Mouse (Mus musculus): ENCODE data around the gene Fam57a.
"Not testable (repeated sequence)": the region's sequence is repeated elsewhere in the genome, so short reads cannot be mapped to it uniquely, and the experiment has no call there.

Fam57a gene

GRCm38 (mm10) chr11:76180146-76180540 lies 672 bp downstream of the Fam57a start:
- DNase-seq (ENCODE audit: low spot score in 2 of 2), result no peak

GRCm38 (mm10) chr11:76183745-76184144 lies 4.3 kb downstream of the Fam57a start:
- no peak for DNase-seq (ENCODE audit: low spot score in 2 of 2)

- DNase-seq (ENCODE audit: low spot score in 2 of 2), result no peak
Observed at GRCm38 (mm10) chr11:76186908-76187307, 7.4 kb downstream of the Fam57a start.

- no peak for DNase-seq (ENCODE audit: low spot score in 2 of 2)
Observed at GRCm38 (mm10) chr11:76196275-76196976, 17.0 kb downstream of the Fam57a start.

DNA sequence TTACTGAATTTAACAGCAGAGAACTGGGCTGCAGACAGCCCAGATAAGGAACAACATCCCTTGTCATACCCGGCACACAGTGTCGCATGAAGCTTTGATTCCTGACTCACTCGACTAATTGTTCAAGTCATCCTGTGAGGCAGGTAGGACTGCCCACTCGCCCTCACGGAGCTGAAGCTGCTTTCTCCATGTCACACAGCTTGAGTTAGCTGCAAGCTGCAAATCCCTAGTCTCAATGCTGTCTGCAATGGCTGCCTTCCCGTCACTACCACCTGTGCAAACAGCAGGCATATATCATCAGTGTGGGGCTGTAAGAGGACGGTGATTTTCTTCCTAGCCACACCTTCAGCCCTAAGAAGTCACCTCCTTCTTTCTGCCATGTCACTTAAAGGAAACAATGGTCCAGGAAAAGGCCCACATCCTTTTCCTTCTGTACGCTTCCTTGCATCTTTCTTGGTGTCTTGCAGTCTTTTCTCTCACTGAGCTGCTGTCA lies 17.6 kb downstream of the Fam57a start:
- DNase-seq (ENCODE audit: low spot score in 2 of 2), result no peak

GRCm38 (mm10) chr11:76201761-76202674 lies 22.5 kb downstream of the Fam57a start:
- peak in 1 of 2 experiments; percentile 14 for DNase-seq (ENCODE audit: low spot score in 2 of 2)

DNA sequence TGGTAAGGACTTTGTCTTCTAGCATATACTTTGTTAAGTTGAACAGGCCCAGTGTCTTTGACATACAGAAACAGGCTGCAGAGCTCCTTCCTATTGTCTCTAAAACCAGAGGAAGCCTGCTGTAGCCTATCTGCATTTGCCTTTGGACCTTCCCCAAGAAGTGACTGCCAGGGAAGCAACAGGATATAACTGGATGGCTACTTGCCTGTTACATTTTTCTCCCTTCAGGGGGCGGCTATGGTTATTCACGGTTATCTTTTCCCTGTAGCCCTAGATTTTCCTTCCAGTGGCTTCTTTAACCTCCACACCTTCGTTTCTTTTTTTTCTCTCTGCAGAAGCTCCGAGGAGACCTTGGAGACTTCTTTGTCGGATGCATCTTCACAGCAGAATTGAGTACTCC lies 27.3 kb downstream of the Fam57a start:
- no peak for DNase-seq (ENCODE audit: low spot score in 2 of 2)

DNA sequence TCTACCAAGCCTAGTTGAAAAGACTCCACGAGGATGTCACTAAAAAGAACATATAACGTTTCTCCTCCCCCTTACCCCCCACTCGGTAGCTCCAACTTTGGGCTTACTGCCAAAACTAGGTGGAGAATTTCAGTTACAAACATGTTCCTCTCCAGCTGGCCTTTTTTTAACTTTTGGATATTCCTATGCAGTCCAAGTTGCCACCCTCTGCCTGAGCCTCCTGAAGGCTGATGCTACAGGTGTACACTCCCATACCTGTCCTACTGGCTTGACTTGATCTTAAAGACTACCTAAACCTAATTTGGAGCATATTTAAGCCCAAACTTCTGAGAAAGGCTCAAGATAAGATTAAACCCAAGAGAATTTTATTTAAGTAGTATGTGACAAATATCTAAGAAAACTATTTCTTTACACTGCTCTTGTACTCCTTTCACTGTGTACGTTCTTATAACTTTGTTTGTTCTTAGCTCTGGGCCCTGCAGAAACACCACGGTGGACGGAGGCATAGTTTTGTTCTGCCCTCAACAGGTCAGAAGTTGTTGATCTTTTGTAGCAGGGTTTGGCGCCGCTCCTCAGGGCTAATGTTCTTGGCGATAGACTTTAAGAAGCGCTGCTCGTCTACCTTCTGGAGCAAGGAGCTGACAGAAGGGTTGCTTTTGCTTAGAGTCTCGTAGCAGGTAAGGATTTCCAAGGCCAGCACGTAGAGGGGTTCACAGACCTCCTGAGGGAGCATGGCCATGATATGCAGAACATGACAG lies 30.9 kb downstream of the Fam57a start:
- DNase-seq (ENCODE audit: low spot score in 2 of 2), result no peak

DNA sequence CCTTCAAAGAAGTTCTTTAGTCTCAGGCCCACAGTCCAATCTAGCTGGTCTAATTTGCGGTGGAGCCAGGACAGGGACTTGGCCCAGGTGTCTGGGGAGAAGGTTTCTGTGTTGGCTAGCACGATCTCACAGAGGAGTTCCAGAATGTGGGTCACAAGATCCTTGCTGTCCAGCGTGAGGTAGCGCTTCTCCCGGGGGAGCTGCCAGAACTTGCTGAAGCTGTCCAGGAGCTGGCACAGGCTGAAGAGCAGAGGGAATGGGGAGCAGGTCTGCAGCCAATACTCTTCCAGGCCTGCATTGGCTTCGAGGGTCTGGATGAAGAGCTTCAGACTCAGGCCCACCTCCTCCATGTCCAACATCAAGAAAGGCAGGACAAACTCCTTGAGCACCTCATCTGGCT lies 32.1 kb downstream of the Fam57a start:
- DNase-seq (ENCODE audit: low spot score in 2 of 2), result not testable (repeated sequence)

DNA sequence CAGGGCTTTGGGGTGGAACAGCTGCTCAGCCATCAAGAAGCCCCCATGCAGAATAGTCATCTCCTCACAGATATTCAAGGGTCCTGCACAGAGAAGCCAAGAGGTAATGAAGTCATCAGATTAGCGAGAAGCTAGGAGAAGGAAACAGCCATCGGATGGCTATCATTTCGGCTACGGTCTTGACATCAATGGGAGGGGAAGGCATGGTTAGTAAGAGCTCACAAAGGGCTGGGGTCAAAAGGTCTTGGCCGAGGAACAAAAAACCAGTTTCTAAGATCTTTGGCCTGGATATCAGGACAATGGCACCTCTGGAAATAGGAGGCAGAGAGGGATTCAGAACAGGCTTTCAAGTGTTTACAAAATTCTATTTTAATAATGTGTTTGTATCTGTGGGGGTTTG lies 34.4 kb downstream of the Fam57a start:
- DNase-seq (ENCODE audit: low spot score in 2 of 2), result no peak

GRCm38 (mm10) chr11:76215011-76215410 lies 35.5 kb downstream of the Fam57a start:
- no peak for DNase-seq (ENCODE audit: low spot score in 2 of 2)

GRCm38 (mm10) chr11:76216049-76216540 lies 36.6 kb downstream of the Fam57a start:
- DNase-seq (ENCODE audit: low spot score in 2 of 2), result no peak

- DNase-seq (ENCODE audit: low spot score in 2 of 2), result no peak
Observed at GRCm38 (mm10) chr11:76216681-76217389, 37.4 kb downstream of the Fam57a start.

DNA sequence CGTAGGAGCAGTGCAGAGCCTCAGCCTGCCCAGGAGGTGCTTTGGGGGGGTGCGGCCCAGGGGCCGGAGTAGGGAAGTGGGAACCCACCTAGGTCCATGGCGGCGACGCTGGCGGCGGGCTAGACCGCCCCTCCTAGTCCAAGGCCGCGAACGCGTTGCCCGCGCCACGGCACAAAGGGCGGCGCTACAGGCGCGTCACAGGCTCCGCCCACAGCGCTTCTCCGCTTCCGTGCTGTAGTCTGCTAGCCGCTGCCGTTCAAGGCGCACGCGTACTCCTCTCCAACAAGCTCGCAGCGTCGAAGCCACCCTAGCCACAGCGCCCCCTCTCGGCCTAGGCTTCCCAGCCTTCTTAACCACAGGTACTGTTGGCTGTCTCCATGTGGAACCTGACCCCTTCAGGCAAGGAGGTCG lies 37.9 kb downstream of the Fam57a start, which contains the start of the genes Dbil5 and Gemin4:
TSS of gene Dbil5 (plus strand) at position 219 of the 411 bp plus-strand sequence.
TSS of gene Gemin4 (minus strand) at position 275 of the 411 bp plus-strand sequence.
- peak; percentile 95 to 99 for DNase-seq (ENCODE audit: low spot score in 2 of 2)

DNA sequence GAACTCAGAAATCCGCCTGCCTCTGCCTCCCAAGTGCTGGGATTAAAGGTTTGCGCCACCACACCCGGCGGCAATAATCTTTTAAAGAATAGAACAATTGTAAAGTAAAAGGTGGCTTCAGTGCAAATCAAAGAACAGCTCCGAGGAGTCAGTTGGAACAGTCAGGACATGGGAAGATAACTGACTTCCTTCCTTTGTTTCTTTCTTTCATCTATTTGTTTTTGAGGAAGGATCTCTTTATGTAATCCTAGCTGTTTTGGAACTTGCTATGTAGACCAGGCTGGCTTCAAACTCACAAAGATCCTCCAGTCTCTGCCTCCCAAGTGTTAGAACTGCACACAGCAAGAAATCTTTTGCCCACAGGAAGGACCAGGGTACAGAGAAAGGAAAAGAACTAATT lies 45.2 kb downstream of the Fam57a start:
- no peak for DNase-seq (ENCODE audit: low spot score in 2 of 2)

DNA sequence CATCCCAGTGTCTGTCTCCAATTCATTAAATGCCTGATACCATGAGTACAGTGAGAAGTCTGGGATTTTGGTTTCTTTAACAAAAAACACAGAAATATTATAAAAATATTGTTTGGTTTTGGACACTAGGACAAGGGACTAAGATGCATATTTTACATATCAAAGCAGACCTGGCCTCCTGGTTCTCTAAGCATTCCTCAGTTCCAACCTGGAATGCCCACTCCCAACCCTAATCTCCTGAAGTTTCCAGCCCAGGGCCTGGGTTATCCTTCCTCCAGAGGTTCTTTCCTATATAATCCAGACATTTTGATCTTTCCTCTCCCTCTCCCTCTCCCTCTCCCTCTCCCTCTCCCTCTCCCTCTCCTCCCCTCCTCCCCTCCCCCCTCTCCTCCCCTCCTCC lies 45.6 kb downstream of the Fam57a start:
- no peak for DNase-seq (ENCODE audit: low spot score in 2 of 2)

- DNase-seq (ENCODE audit: low spot score in 2 of 2), result no peak
Observed at GRCm38 (mm10) chr11:76236136-76236535, 56.7 kb downstream of the Fam57a start.

- DNase-seq (ENCODE audit: low spot score in 2 of 2), result no peak
Observed at GRCm38 (mm10) chr11:76239750-76240149, 60.3 kb downstream of the Fam57a start.

GRCm38 (mm10) chr11:76242901-76243810 lies 63.7 kb downstream of the Fam57a start, which contains the start of the genes Mrm3 and Glod4:
Gene Mrm3 (plus strand): TSS chr11:76243715.
Gene Glod4 (minus strand): TSS chr11:76243725.
- DNase-seq (ENCODE audit: low spot score in 2 of 2), result peak; percentile 78 to 86
